Mouse (Mus musculus): ENCODE data around the gene Vps9d1.
"Not testable (repeated sequence)": the region's sequence is repeated elsewhere in the genome, so short reads cannot be mapped to it uniquely, and the experiment has no call there.

Gene Vps9d1

DNA sequence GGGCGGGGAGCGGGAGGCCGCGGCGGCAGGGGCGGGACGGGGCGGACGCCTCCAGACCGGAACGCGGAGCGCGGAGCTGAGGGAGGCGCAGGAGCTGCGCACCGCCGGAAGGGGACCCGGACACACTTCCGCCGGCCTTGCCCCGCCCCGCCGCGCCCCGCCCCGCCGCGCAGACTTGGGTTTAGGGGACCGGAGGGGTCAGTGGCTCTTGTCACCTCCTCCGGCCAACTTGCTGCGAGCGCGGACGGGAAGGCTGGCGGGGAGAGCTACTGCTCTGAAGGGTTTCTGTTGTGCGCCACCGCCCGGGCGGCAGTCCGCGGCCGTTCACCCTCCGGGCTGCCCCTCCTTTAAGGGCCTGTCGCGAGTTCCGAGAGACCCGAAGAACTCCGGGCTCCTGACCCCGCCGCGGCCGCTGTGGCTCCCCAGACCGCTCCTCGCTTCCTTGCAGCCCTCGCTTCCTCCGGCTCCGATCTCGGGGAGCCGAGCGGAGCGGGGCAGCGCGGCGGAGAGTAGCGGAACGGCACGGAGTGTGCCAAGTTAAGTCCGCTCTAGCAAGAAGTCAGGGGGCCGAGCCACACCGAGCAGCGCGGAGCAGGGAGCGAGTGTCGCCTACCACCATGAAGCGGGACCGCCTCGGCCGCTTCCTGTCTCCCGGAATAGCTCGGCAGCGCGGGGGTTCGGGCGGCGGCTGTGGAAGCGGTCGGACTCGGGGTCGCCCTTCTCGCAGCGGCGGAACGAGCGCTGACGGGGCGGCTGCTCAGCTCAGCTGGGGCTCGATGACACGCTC is at the start of gene Vps9d1, which contains the start of gene Zfp276:
TSS of gene Vps9d1 (minus strand) at position 250 of the 787 bp plus-strand sequence.
TSS of gene Zfp276 (plus strand) at position 97 of the 787 bp plus-strand sequence.
- DNase-seq = peak; percentile 90 to 94

GRCm38 (mm10) chr8:123298301-123298700 is 44.2 kb upstream of the Vps9d1 start:
- no peak for DNase-seq

- no peak for DNase-seq
These were observed 38.6 kb upstream of the Vps9d1 start for GRCm38 (mm10) chr8:123292785-123293184.

GRCm38 (mm10) chr8:123292281-123292680 is 38.1 kb upstream of the Vps9d1 start:
- DNase-seq = no peak

DNA sequence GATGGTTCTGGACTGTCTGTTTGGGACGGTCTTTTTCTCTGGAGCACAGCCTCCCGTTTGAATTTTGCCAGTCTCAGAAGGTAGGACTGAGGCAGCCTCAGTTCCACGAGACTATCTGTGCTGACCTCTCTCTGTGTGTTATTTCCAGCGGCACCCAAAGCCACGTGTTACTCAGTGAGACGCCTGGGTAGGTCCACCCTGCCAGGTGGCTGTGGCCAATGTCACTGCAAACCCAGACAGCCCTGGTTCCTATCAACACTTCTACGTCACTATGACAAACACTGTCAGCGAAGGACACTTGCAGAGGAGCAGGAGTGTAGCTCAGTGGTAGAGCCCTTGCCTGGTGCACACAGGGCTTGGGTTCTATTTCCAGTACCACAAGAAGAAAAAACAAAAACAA is 37.6 kb upstream of the Vps9d1 start:
- DNase-seq = no peak

DNA sequence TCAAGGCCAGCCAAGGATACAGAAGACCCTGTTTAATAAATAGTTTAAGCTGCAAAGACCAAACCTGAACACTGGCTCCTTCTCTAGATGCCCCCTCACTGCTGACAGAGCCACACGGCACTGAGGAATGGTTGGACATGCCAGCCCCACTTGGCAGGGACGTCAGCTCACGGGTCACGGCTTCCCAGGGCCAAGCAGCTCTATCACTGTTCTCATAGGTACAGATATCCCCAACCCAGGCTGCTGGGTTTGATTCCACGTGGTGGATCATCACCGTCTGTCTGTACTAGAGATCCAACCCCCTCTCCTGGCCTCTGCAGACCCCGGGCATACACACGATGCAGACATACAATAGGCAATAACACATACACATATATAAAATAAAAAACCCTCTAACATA is 36.5 kb upstream of the Vps9d1 start:
- no peak for DNase-seq

DNA sequence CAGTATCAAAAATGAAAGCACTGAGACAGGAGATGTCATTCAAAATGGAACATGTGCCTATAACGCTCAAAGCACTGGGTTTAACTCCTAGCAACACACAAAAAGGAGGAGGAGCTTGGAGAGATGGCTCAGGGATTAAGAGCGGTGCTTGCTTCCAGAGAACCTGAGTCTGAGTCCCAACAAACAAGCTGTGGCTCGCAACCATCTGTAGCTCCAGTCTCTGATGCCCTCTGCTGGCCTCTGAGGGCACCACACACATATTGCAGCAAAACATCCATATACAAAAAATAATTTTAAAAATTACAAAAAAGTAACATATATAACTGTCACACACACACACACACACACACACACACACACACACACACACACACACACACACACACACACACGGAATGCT is 36.0 kb upstream of the Vps9d1 start:
- DNase-seq = peak; percentile 63 to 68

GRCm38 (mm10) chr8:123287362-123287761 is 33.2 kb upstream of the Vps9d1 start:
- no peak for DNase-seq

- no peak for DNase-seq
These were observed 30.3 kb upstream of the Vps9d1 start for GRCm38 (mm10) chr8:123284493-123284892.

DNA sequence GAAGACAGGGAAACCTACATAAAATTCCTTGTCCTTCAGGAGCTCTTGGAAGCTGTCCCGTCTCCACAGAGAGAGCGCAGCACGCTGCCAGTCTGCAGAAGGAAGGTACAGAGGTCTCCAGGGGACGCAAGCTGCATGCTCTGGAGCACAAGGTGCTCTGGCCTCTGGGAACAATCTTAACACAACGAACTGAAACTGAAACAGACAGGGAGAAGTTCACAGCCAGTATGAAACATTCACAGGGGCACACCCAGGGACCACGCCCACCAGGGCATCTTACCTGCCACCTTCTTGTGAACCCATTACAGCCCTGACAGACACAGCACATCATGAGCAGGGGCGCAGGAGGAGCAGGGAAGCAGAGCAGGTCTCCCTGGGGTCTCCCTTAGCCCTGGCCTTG is 29.8 kb upstream of the Vps9d1 start:
- no peak for DNase-seq

- DNase-seq = not testable (repeated sequence)
These were observed 28.8 kb upstream of the Vps9d1 start for GRCm38 (mm10) chr8:123282994-123283393.

GRCm38 (mm10) chr8:123280302-123281094 is 26.4 kb upstream of the Vps9d1 start:
- DNase-seq = no peak

DNA sequence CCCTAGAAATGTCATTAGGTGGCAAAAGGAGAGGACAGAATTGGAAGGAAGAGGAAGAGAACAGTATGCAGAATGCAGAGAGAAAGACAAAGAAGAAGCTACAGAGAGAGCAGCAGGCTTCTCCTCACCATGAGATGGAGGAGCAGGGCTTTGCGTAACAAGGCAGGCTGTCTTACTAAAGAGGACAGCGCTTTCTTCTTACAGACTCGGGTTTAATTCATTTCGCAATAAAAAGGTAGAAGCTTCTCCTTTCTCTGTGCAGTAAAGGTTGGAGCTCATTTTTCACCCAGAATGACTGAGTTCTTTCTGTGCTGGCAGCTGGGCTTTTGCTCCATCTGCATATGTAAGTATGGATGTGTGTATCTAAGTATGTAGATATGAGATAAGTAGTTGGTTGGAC is 25.7 kb upstream of the Vps9d1 start:
- DNase-seq = no peak

GRCm38 (mm10) chr8:123278445-123278844 is 24.3 kb upstream of the Vps9d1 start:
- DNase-seq = no peak

DNA sequence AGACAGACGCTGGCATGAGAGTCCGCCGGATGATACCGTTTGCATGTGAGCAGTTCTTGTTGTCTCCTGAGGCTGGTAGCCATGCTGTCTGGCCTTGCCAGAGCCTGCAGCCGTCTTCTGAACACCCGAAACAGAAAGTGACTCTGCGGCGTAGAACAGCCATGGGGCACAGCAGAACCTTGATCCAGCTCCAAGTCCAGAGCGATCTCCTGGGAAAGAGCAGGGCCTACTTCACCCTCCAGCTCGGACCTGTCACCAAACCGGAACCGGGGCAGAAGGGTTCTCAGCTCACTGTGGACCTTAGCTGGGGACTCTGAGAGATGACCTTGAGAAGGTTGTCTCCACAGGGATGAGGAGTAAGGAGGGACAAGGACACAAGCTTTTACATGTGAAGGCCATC is 20.9 kb upstream of the Vps9d1 start:
- DNase-seq = no peak

GRCm38 (mm10) chr8:123274447-123274846 is 20.3 kb upstream of the Vps9d1 start:
- no peak for DNase-seq

DNA sequence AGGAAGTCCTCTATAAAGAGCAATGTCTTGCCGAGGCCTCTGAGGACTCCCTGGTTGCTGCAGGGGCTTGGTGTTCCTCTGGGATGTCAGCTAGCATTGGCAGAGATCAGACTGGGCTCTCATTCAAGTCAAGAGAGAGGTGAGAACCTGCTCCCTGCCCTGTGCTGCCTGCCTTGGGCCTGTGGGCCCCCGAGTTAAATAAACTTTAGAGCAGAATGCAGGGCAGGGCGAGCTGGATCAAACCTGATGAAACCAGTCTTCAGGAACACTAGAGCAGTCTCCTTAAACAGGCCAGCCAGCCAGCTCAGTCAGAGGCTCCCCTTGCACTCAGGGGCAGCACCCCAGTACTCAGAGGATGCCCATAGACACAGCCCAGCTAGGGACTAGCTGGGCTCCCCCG is 17.8 kb upstream of the Vps9d1 start:
- peak; percentile 27 to 45 for DNase-seq

DNA sequence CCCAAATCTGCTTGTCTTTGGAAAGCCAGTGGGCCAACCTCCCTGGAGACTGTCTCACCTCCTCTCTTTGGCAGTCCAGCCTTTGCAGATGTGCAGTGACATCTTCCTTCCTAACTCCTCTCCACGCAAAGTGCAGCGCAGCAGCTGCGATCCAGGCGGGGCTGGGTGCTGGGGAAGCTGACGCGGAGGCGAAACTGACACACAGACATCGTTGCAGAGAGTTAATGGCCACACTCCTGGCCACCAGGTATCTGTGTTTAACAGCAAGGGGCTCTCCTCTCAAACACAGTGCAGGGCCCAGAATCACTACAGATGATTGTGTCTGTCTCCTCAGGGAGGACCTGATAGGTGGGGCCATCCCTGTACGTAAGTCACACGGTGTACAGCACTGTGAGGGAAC is 17.0 kb upstream of the Vps9d1 start:
- DNase-seq = no peak

DNA sequence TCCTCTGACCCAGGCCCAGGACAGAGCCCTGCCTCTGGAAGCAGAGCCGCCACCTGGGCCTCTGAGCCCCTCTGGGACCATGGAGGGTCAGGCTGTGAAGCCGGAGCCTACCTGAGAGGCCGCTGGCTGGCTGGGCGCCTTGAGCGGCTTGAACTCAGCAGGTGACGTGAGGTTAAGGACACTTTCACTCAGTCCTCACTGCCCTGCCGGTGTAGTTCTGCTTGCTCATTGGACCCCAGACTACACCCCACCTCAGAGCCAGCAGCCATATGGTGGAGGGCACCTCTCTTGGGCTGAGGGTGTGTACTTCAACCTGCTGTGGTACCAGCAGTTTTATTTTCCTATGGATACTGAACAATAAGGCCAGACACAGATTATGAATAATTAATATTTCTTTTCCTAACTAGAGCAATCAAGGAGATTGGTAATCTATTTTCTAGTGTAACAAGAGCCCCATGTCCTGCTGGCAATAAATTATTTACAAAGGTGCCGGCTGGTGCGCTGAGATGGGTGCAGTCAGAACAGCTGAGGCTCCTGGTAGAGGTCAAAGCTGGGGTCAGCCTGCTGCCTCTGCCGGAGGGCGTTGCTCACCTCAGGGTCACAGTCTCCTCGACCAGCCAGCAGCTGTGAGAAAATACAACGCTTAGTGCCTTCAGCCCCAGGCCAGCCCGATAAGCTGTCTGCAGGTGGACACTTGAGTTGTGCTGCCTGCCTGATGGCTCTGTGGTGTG is 13.9 kb upstream of the Vps9d1 start:
- DNase-seq = peak; percentile 24 to 46

DNA sequence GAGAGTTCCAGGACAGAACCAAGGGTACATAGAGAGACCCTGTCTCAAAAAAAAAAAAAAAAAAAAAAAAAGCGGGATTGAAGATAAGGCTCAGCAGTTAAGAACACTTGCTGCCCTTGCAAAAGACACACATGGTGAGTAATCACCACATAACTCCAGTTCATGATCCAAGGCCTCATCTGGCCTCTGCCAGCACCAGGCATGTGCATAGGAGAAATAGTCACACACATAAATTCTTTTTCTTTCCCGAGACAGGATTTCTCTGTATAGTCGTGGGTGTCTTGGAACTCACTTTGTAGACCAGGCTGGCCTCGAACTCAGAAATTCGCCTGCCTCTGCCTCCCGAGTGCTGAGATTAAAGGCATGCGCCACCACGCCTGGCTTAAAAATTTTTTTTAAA is 3.4 kb upstream of the Vps9d1 start:
- not testable (repeated sequence) for DNase-seq

DNA sequence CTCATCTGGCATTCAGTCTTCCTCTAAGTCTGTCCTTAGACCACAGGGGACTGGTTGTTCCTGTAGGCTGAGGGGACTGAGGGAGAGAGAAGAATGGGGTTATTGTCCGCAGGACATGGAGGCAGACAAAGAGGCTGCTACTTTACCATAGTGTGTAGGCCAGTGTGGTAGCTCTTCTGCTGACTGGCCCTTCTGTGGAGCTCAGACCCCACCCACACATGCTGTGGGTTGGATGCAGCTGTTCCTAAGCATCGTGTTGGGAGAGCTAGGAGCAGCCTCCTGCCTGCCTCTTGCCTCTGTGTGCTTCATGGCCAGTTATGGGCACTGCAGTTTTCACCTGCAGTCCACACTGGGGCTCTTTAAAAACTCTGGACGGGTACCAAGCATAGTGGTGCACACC is 3.0 kb upstream of the Vps9d1 start:
- no peak for DNase-seq

GRCm38 (mm10) chr8:123255170-123255569 is 1.0 kb upstream of the Vps9d1 start:
- DNase-seq = no peak

GRCm38 (mm10) chr8:123253451-123254098 is 573 bp downstream of the Vps9d1 start:
- no peak for DNase-seq
